Mouse (Mus musculus) liver, embryonic 16.5 days (tissue): ENCODE data around the gene Map7d3. TPM values are rescaled to one million over a fixed set of nuclear protein-coding genes. Genes with fewer than 3 reads are reported as not detected.

ENCODE experiments used
- ATAC-seq: fragments of 200-750 bp; cut with Nextera tagmentation; 2 replicates; pipeline ENCODE4 v1.8.0; 2017; ENCODE audit warnings: low read depth, mild to moderate bottlenecking, moderate number of reproducible peaks, moderate library complexity
- H3K27ac ChIP-seq: fragments of 300-500 bp; sonication (generic); 2 replicates; pipeline ENCODE4 v1.5.1; 2014; ENCODE audit warnings: mild to moderate bottlenecking, low read length
- H3K27me3 ChIP-seq: fragments of 300-500 bp; sonication (generic); 2 replicates; pipeline ENCODE4 v1.6.1; 2014; ENCODE audit warnings: low read depth, low read length, mixed read lengths; ENCODE audit not compliant: control insufficient read depth, insufficient read depth
- H3K36me3 ChIP-seq: fragments of 300-500 bp; sonication (generic); 2 replicates; pipeline ENCODE4 v1.6.1; 2014; ENCODE audit warnings: mild to moderate bottlenecking; ENCODE audit not compliant: control insufficient read depth, insufficient read depth
- H3K4me1 ChIP-seq: fragments of 300-500 bp; sonication (generic); 2 replicates; pipeline ENCODE4 v1.6.1; 2014; ENCODE audit warnings: low read depth, low read length, mixed read lengths; ENCODE audit not compliant: control insufficient read depth
- H3K4me2 ChIP-seq: fragments of 300-500 bp; sonication (generic); 2 replicates; pipeline ENCODE4 v1.6.1; 2014; ENCODE audit warnings: low read depth, low read length, mixed read lengths
- H3K4me3 ChIP-seq: fragments of 300-500 bp; sonication (generic); 2 replicates; pipeline ENCODE4 v1.5.1; 2014; ENCODE audit warnings: low read depth, mild to moderate bottlenecking, low read length
- H3K9ac ChIP-seq: fragments of 300-500 bp; sonication (generic); 2 replicates; pipeline ENCODE4 v1.6.1; 2014; ENCODE audit warnings: low read depth, low read length
- H3K9me3 ChIP-seq: fragments of 300-500 bp; sonication (generic); replicated peaks from 2 replicates; pipeline ENCODE4 v1.6.1; 2016; ENCODE audit warnings: low read length; ENCODE audit not compliant: control insufficient read depth
- WGBS: fragments of 180-500 bp; shearing (Covaris S2); extraction: QIAGEN DNeasy Blood & Tissue Kit; methylation state at CpG from one replicate; pipeline ENCODE4 v1.1.7; 2014; ENCODE audit not compliant: insufficient replicate concordance; 5-methylcytosine and 5-hydroxymethylcytosine counted together
- polyA plus RNA-seq: library from polyadenylated mRNA; unstranded; fragments of >200 nt; fragmentation: Nextera tagmentation; extraction: Ambion mirVana; gene quantifications from 2 replicates; pipeline ENCODE4 v1.2.1, GENCODE M21; 2015

The Map7d3 gene
- polyA plus RNA-seq, 1 experiment from 2014 or later: 0.35 TPM

DNA sequence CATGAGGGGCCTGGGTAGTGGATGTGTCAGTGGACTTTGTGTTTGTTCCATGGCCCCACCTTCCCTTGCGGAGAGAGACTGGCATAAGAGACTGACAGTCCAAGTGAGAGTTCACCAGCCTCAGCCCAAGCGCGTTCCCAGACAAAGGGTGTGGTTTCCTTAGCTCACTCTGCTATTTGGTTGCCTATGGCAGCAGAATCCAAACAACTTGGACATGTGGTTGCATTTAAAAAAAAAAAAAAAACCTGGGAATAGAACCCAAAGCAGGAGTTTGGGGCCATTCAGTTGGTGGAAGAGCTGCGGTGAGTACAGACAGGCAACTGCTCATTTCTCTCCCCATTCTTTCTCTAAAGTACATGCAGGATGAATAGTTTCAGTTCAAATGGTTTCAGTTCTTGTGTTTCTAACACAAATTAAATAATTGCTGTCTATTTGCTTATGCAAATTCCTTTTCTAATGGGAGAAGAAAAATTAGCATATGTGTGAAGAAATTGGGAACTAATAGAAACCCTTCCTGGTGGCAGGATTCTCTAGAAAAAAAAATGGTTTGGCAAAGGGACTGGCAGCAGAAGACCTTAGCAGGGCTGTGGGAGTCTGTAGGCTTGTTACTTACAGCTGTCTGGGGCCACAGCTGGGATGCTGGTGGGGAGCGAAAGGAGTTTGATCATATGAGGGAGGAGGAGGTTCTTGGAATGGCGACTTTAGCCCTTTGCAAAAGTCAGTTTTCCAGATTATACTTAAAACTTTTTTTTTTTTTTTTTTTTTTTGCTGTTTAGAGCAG, 35.7 kb downstream of the Map7d3 start:
- Histone ChIP-seq H3K9me3 (no peaks in the 10 kb centered on the region), H3K27ac (no peak overlapping the region), H3K4me1 (no peaks in the 10 kb centered on the region), H3K9ac (no peak overlapping the region), H3K4me3 (no peak overlapping the region), H3K27me3 (no peaks in the 10 kb centered on the region), H3K36me3 (no peaks in the 10 kb centered on the region), H3K4me2 (no peak overlapping the region)
- ATAC-seq: no peak
- WGBS: 62% methylated on average over 6 of the region's 6 CpGs

DNA sequence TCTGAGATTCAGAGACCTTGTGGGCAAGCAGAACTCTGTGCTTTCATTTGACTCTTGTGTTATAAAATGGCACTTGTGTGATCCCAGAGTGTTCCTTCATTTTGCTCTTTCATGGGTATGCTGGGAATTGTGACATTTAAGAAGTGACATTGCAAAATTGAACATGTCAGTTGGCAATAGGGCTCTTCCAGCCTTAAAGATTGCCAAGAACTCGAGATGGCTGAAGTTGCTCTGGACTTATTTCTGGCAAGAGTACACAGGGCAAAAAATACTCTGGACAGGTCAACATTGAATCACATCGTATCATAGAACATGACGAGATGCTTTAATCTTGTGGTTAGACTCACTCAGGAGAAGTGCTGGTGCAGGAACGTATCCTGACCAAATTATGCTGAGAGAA, 48.8 kb downstream of the Map7d3 start:
- no peaks in the 10 kb centered on the region; the same call in 1 of the 2 replicates for H3K4me1 ChIP-seq
- no peaks in the 10 kb centered on the region for H3K27me3 ChIP-seq
- 65% methylated on average over 4 of the region's 4 CpGs for WGBS
- H3K4me2 ChIP-seq: no peak overlapping the region
- H3K36me3 ChIP-seq: no peaks in the 10 kb centered on the region
- H3K4me3 ChIP-seq: no peak overlapping the region
- no peak for ATAC-seq
- H3K27ac ChIP-seq: no peak overlapping the region
- H3K9ac ChIP-seq: no peak overlapping the region
- H3K9me3 ChIP-seq: no peaks in the 10 kb centered on the region

DNA sequence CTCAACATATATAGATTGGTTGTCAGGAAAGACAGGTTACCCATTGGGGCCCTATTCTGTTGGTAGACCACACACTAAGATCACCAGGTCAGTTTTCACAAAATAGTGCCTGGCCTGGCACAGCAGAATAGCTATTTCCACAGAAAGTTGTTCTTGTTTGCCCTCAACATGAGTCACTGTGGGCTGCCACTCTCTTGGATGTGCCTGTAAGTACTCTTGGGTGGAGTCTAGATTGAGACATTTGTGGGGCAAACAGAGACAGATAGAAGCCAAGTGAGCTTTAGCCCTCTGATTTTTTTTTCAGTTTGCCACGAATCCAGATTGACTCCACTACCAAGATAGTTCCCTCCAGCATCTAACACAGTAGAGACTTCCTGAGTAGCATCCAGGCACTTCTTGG, 50.4 kb downstream of the Map7d3 start:
- no peak overlapping the region for H3K27ac ChIP-seq
- no peak overlapping the region for H3K9ac ChIP-seq
- H3K4me2 ChIP-seq: no peak overlapping the region
- H3K9me3 ChIP-seq: no peaks in the 10 kb centered on the region
- H3K27me3 ChIP-seq: no peaks in the 10 kb centered on the region
- WGBS: 33% methylated on average over 1 of the region's 1 CpGs
- no peaks in the 10 kb centered on the region for H3K36me3 ChIP-seq
- H3K4me1 ChIP-seq: no peaks in the 10 kb centered on the region; the same call in 1 of the 2 replicates
- no peak overlapping the region for H3K4me3 ChIP-seq
- no peak for ATAC-seq

DNA sequence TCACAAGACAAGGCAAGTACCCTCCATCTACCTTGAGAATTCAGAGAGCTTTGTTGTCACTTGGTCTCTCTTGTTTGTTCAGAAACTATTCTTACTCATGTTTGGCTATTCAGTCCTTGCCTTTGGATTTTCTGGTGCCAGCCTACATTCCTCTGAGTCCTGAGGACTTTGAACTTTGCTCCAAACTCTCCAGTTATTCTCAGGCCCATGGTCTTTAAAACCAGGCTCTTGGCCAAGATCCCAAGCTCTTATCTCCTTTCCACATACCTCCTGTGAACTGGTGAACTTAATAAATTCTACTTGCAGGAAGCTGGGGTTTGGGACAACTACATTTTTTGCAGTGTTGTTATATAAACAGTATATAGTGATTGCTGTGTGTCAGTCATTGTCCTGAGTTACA, 52.3 kb downstream of the Map7d3 start:
- Histone ChIP-seq H3K4me2 (no peak overlapping the region), H3K9me3 (no peaks in the 10 kb centered on the region), H3K4me1 (no peaks in the 10 kb centered on the region; the same call in 1 of the 2 replicates), H3K4me3 (no peak overlapping the region), H3K27me3 (no peaks in the 10 kb centered on the region), H3K36me3 (no peaks in the 10 kb centered on the region), H3K27ac (no peak overlapping the region), H3K9ac (no peak overlapping the region)
- ATAC-seq: peak; percentile 41; the same call in 1 of the 2 replicates

DNA sequence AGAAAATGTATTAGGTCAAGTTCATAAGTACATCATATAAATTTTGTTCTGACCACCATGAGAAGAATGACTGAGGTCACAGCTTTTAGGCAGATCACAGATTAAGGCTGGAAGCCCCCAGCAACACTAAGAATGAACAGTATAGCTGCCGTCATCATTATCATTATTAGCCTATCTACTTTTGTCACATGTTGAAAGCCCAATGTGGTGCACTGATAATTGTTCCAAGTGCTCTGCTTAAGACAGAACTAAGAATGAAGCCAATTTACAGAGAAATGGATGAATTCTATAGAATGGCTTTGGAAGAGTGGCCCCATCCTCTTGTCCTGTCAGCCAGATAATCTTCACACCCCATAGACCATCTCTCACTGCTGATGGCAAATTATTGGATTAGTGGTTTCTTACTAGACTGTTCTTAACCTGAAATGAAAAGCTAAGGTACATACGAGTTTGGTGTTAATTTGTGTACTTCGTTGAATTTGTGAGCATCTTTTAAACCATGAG, 61.8 kb downstream of the Map7d3 start:
- ATAC-seq: peak; percentile 45
- Histone ChIP-seq H3K4me1 (peaks cover 4% of the 10 kb centered on the region), H3K27me3 (no peaks in the 10 kb centered on the region), H3K4me2 (no peak overlapping the region; the same call in 1 of the 2 replicates), H3K9me3 (no peaks in the 10 kb centered on the region), H3K27ac (no peak overlapping the region), H3K4me3 (no peak overlapping the region), H3K36me3 (no peaks in the 10 kb centered on the region), H3K9ac (no peak overlapping the region)
- WGBS: 58% methylated on average over 3 of the region's 3 CpGs

DNA sequence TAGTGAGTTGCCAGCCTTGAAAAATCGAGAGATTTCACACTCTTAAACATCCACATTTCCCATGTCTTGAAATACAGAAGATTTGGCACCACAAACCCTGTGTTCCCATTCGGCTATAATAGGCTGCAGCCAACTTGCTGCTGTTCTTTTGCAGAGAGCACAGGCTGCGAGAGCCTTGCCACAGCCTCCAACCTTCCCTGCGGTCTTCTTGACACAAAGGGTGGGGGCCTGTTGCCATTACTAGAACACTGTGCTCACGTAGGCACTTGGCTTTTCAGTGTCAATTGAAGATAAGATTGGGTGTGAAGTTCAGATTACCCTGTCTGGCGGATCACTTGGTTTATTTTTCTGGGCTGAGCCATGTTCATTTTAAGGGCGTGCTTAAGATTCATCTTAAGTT, 65.8 kb downstream of the Map7d3 start:
- 31% methylated on average over 7 of the region's 7 CpGs for WGBS
- Histone ChIP-seq H3K36me3 (no peaks in the 10 kb centered on the region), H3K4me1 (peaks cover 4% of the 10 kb centered on the region), H3K27me3 (no peaks in the 10 kb centered on the region), H3K27ac (peak overlapping the region; percentile 57; the same call in 1 of the 2 replicates), H3K9me3 (no peaks in the 10 kb centered on the region), H3K4me2 (peak overlapping the region; percentile 26), H3K4me3 (no peak overlapping the region), H3K9ac (no peak overlapping the region)
- ATAC-seq: peak; percentile 91

DNA sequence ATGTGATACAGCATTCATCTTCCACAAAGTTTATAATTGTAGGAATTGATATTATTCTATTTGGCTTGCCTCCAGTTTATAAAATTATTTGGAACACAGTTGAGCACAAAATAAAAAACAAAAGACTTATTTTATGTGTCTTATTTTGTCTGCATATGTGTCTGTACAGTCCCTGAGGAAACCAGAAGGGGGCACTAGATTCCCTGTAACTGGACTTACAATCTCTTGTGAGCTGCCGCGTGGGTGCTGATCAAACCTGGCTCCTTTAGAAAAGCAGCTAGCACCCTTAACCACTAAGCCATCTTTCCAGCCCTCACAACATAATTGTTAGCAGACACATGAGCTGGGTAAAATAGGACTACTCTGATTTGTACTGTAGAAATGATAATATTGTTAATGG, 66.5 kb downstream of the Map7d3 start:
- ATAC-seq: peak; percentile 43; the same call in 1 of the 2 replicates
- no peak overlapping the region for H3K4me2 ChIP-seq
- whole genome bisulfite sequencing: 16% methylated on average over 2 of the region's 2 CpGs
- H3K9me3 ChIP-seq: no peaks in the 10 kb centered on the region
- H3K27ac ChIP-seq: no peak overlapping the region
- no peak overlapping the region for H3K9ac ChIP-seq
- H3K4me1 ChIP-seq: peaks cover 4% of the 10 kb centered on the region
- no peaks in the 10 kb centered on the region for H3K27me3 ChIP-seq
- H3K4me3 ChIP-seq: no peak overlapping the region
- no peaks in the 10 kb centered on the region for H3K36me3 ChIP-seq

DNA sequence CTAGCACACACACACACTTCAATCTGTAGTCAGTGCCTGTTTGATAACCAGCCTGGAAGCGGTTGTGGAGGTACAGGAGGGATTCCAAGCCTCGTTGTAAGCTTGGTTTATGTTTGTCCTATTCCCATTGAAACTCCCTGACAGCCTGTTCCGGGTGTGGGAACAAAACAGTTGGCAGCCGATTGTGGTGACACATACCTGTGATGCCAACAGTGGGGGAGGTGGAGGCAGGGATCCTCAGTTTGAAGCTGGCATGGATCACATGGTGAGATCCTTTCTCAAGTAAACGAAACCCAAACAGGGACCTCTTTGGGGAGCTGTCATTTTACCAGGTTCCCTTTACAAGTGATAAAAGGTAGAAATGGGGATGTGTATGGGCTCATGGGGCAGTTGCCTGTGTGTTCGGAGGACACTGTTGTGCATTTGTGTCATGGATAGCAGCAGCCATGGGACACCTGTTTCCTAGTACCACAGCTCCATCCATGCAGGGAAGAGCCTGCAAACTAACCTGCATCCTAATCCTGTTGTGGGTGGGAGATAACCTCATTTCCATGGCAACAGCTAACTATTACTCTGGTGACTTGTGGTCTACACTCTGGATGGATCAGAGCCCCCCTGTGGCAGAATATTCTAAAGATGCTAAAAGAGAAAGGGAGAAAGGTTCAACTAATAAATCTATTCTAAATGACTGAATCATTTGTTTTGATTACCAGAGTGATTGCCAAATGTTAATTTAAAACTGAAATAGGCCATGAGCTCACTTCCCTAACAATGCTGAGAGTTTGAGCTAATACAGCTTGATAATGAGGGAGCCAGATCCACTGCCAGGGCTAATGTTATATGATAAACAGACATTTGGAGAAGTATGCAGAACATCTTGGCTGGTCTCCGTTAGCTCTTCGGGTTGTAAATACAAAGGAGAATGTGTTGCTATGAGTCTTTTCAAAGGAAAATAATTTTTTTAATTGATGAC, 68.5 kb downstream of the Map7d3 start:
- WGBS: 65% methylated on average over 8 of the region's 8 CpGs
- Histone ChIP-seq H3K4me2 (no peak overlapping the region), H3K9ac (no peak overlapping the region), H3K4me1 (peaks cover 4% of the 10 kb centered on the region), H3K36me3 (no peaks in the 10 kb centered on the region), H3K27ac (no peak overlapping the region), H3K4me3 (no peak overlapping the region), H3K9me3 (no peaks in the 10 kb centered on the region), H3K27me3 (no peaks in the 10 kb centered on the region)
- ATAC-seq: no peak
